Mouse (Mus musculus): Measurements from ENCODE around the gene Ncor1. TPM values are rescaled to one million over a fixed set of nuclear protein-coding genes. Genes with fewer than 3 reads are reported as not detected.

Ncor1 gene
- polyA plus RNA-seq, 1 experiment from 2014 or later, result 161 TPM

DNA sequence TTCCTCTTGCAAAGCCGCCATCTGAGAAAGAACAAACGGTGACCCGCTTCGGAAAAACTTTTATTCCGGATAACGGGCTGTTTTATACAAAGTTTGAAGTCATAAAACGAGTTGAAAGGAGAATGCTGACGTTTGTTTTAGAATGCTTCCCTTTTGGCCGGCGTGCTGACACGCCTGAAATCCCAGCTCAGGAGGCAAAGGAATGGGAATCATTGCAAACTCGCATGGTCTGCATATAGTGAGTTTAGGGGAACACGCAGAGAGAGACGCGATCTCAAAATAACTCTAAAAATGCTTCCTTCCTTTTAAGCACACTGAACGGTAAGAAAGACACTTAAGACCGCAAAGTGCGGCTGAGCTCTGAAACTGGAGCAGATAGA, 460 bp downstream of the Ncor1 start:
- H3K4me1 ChIP-seq, result peaks cover 16% of the 10 kb centered on the region
- H3K27ac ChIP-seq, result peak overlapping the region; percentile 97
- H3K9ac ChIP-seq, result peak overlapping the region; percentile 99
- peak overlapping the region; percentile 94 for H3K4me3 ChIP-seq
- no peaks in the 10 kb centered on the region for H3K9me3 ChIP-seq
- no peaks in the 10 kb centered on the region for H3K36me3 ChIP-seq
- ATAC-seq (ENCODE audit: insufficient number of reproducible peaks, insufficient read depth, low FRiP score, low TSS enrichment, low read depth), result no peak
- no peaks in the 10 kb centered on the region for H3K27me3 ChIP-seq
- H3K4me2 ChIP-seq, result peak overlapping the region; percentile 81
- WGBS, result under 1% methylated on average over 18 of the region's 18 CpGs

DNA sequence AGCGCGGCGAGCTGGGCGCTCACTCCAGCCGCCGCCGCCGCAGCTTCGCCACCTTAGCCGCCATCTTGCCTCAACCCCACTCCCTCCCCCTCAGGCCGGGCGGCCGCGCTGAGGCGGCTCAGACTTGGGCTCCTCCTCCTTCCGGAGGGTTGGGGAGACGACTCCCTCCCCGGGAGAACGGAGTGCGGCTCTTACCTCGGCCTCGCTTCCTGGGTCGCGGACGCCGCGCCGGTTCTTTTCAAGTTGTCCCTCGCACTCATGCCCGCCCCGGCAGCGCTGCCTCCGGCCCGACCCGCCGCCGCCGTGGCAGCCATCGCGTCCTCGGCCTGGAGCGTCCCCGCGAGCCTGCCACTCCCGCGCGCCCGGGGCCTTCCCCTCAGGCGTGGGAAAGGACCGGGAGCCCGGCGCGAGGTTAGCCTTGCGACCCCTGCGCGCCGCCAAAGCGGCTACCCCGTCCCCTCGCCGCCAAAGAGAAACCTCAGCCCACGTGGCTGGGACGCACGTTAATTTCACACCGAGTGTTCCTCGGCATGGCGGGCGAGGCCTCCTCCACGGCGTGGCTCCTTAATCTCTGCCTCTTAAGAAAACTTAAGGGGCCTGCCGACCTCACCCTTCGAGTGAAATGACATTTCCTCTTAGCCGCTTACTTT, 975 bp downstream of the Ncor1 start:
- peak overlapping the region; percentile 94 for H3K4me3 ChIP-seq
- H3K27ac ChIP-seq, result peak overlapping the region; percentile 97
- H3K4me1 ChIP-seq, result peaks cover 16% of the 10 kb centered on the region
- ATAC-seq (ENCODE audit: insufficient number of reproducible peaks, insufficient read depth, low FRiP score, low TSS enrichment, low read depth), result peak; percentile 92
- no peaks in the 10 kb centered on the region for H3K9me3 ChIP-seq
- WGBS, result under 1% methylated on average over 73 of the region's 73 CpGs
- no peaks in the 10 kb centered on the region for H3K36me3 ChIP-seq
- H3K4me2 ChIP-seq, result peak overlapping the region; percentile 81
- no peaks in the 10 kb centered on the region for H3K27me3 ChIP-seq
- peak overlapping the region; percentile 99 for H3K9ac ChIP-seq

GRCm38 (mm10) chr11:62456483-62457172, 1.7 kb downstream of the Ncor1 start:
- ATAC-seq (ENCODE audit: insufficient number of reproducible peaks, insufficient read depth, low FRiP score, low TSS enrichment, low read depth), result peak; percentile 63
- Histone ChIP-seq H3K9ac (peak overlapping the region; percentile 99), H3K9me3 (no peaks in the 10 kb centered on the region), H3K4me1 (peaks cover 16% of the 10 kb centered on the region), H3K4me3 (peak overlapping the region; percentile 94), H3K36me3 (no peaks in the 10 kb centered on the region), H3K4me2 (peak overlapping the region; percentile 81), H3K27me3 (no peaks in the 10 kb centered on the region), H3K27ac (peak overlapping the region; percentile 97)
- WGBS, result under 1% methylated on average over 42 of the region's 42 CpGs

GRCm38 (mm10) chr11:62456021-62456482, 2.3 kb downstream of the Ncor1 start:
- Histone ChIP-seq H3K27me3 (no peaks in the 10 kb centered on the region), H3K36me3 (peaks cover under 1% of the 10 kb centered on the region; the same call in 1 of the 2 replicates), H3K4me2 (peak overlapping the region; percentile 81), H3K9ac (peak overlapping the region; percentile 99), H3K27ac (no peak overlapping the region), H3K4me3 (peak overlapping the region; percentile 94), H3K4me1 (peaks cover 16% of the 10 kb centered on the region), H3K9me3 (no peaks in the 10 kb centered on the region)
- 6% methylated on average over 3 of the region's 3 CpGs for WGBS
- ATAC-seq (ENCODE audit: insufficient number of reproducible peaks, insufficient read depth, low FRiP score, low TSS enrichment, low read depth), result no peak

DNA sequence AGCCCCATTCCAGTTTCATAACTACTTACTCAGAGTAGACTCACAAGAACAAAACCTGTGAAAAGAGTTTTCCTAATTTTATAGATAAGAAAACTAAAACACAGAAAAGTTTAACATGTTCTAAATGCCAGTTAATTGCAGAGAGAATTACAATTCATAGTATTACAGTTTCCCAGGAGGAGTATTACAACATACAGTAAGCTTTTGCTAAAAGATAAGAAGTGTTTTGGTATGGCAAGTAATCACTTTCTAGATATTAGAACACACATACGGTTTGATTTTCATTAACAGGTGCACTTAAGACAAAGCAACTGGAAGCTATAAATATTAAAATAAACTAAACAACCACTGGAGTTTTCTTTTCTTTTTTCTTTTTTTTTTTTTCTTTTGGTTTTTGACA, 3.1 kb downstream of the Ncor1 start:
- Histone ChIP-seq H3K9ac (no peak overlapping the region), H3K4me3 (0 out of 2 replicates have a peak overlapping the region, but pooled peaks have one; percentile 9)

GRCm38 (mm10) chr11:62448971-62449370, 9.4 kb downstream of the Ncor1 start:
- H3K9ac ChIP-seq, result no peak overlapping the region
- H3K36me3 ChIP-seq, result peaks cover 29% of the 10 kb centered on the region
- 91% methylated on average over 6 of the region's 6 CpGs for WGBS
- H3K27me3 ChIP-seq, result no peaks in the 10 kb centered on the region
- no peak overlapping the region for H3K4me2 ChIP-seq
- H3K4me3 ChIP-seq, result no peak overlapping the region
- no peak for ATAC-seq (ENCODE audit: insufficient number of reproducible peaks, insufficient read depth, low FRiP score, low TSS enrichment, low read depth)
- no peaks in the 10 kb centered on the region for H3K9me3 ChIP-seq
- no peaks in the 10 kb centered on the region for H3K4me1 ChIP-seq
- no peak overlapping the region for H3K27ac ChIP-seq

More for the DNA sequence above, 3.1 kb downstream of the Ncor1 start:
- H3K9me3 ChIP-seq, result no peaks in the 10 kb centered on the region
- 87% methylated on average over 1 of the region's 1 CpGs for WGBS
- H3K27ac ChIP-seq, result no peak overlapping the region
- peaks cover 16% of the 10 kb centered on the region for H3K4me1 ChIP-seq
- no peaks in the 10 kb centered on the region for H3K27me3 ChIP-seq
- H3K4me2 ChIP-seq, result peak overlapping the region; percentile 81
- ATAC-seq (ENCODE audit: insufficient number of reproducible peaks, insufficient read depth, low FRiP score, low TSS enrichment, low read depth), result no peak
- H3K36me3 ChIP-seq, result peaks cover 9% of the 10 kb centered on the region

- Histone ChIP-seq H3K36me3 (peaks cover 27% of the 10 kb centered on the region), H3K27ac (no peak overlapping the region)
Measured at GRCm38 (mm10) chr11:62445799-62446198, 12.5 kb downstream of the Ncor1 start.

GRCm38 (mm10) chr11:62440670-62441315, 17.5 kb downstream of the Ncor1 start:
- H3K36me3 ChIP-seq, result peaks cover 31% of the 10 kb centered on the region

More at GRCm38 (mm10) chr11:62445799-62446198, 12.5 kb downstream of the Ncor1 start:
- Histone ChIP-seq H3K4me1 (no peaks in the 10 kb centered on the region), H3K9ac (no peak overlapping the region), H3K4me3 (no peak overlapping the region), H3K27me3 (no peaks in the 10 kb centered on the region), H3K4me2 (no peak overlapping the region), H3K9me3 (no peaks in the 10 kb centered on the region)
- ATAC-seq (ENCODE audit: insufficient number of reproducible peaks, insufficient read depth, low FRiP score, low TSS enrichment, low read depth), result no peak
- 94% methylated on average over 3 of the region's 3 CpGs for WGBS

DNA sequence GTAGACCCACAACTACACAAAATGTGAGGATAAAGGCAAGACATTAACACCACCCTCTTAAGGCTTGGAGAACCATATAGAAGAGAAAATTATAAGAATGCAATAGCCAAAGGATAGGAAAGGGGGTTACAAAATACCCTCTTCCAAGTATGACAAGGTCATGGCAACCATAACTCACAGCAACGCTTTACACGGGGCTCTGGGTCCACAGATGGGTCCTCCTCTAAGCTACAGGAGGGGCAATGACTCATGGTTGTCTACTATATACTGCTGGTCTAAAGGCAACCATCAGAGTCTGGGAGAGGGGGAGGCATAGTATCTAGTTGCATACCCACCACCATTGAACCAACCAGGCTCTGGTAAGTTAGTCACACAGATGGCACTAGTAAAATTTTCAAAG, 26.1 kb downstream of the Ncor1 start:
- no peaks in the 10 kb centered on the region for H3K4me1 ChIP-seq
- peaks cover 59% of the 10 kb centered on the region for H3K36me3 ChIP-seq
- 95% methylated on average over 2 of the region's 2 CpGs for whole genome bisulfite sequencing

More at GRCm38 (mm10) chr11:62440670-62441315, 17.5 kb downstream of the Ncor1 start:
- Histone ChIP-seq H3K4me2 (no peak overlapping the region), H3K9ac (no peak overlapping the region), H3K4me3 (no peak overlapping the region), H3K4me1 (no peaks in the 10 kb centered on the region), H3K27me3 (no peaks in the 10 kb centered on the region), H3K27ac (no peak overlapping the region), H3K9me3 (no peaks in the 10 kb centered on the region)
- ATAC-seq (ENCODE audit: insufficient number of reproducible peaks, insufficient read depth, low FRiP score, low TSS enrichment, low read depth), result no peak
- WGBS, result 95% methylated on average over 9 of the region's 9 CpGs

GRCm38 (mm10) chr11:62427105-62427504, 31.2 kb downstream of the Ncor1 start:
- no peak for ATAC-seq (ENCODE audit: insufficient number of reproducible peaks, insufficient read depth, low FRiP score, low TSS enrichment, low read depth)
- H3K27me3 ChIP-seq, result no peaks in the 10 kb centered on the region

More for the DNA sequence above, 26.1 kb downstream of the Ncor1 start:
- no peak overlapping the region for H3K4me3 ChIP-seq
- H3K9me3 ChIP-seq, result no peaks in the 10 kb centered on the region
- H3K9ac ChIP-seq, result no peak overlapping the region
- ATAC-seq (ENCODE audit: insufficient number of reproducible peaks, insufficient read depth, low FRiP score, low TSS enrichment, low read depth), result no peak
- H3K27me3 ChIP-seq, result no peaks in the 10 kb centered on the region
- no peak overlapping the region for H3K27ac ChIP-seq
- H3K4me2 ChIP-seq, result no peak overlapping the region

DNA sequence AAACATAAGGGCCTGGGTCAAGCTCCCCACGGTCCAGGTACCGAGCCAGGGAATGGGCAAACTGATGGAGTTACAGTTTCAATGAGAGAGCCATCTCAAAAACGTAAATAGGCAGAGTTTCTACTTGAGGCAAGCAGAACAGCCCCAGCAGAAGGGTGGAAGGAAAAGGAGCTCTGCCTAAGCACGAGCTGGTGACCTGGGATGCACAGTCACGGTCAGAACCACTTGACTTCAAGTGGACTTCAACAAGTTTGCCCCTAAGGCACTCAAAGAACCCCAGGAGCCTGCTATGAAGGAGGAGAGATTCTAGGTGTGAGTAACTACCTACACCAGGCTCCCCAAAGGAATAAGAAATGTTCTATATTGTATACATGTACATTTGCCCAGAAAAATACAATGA, 32.1 kb downstream of the Ncor1 start:
- H3K4me3 ChIP-seq, result no peak overlapping the region
- no peak overlapping the region for H3K4me2 ChIP-seq
- H3K27ac ChIP-seq, result no peak overlapping the region
- no peaks in the 10 kb centered on the region for H3K9me3 ChIP-seq
- WGBS, result 86% methylated on average over 5 of the region's 5 CpGs
- H3K27me3 ChIP-seq, result no peaks in the 10 kb centered on the region
- no peak overlapping the region for H3K9ac ChIP-seq
- no peaks in the 10 kb centered on the region for H3K4me1 ChIP-seq
- peaks cover 50% of the 10 kb centered on the region for H3K36me3 ChIP-seq
- ATAC-seq (ENCODE audit: insufficient number of reproducible peaks, insufficient read depth, low FRiP score, low TSS enrichment, low read depth), result no peak

More at GRCm38 (mm10) chr11:62427105-62427504, 31.2 kb downstream of the Ncor1 start:
- H3K4me3 ChIP-seq, result no peak overlapping the region
- peaks cover 49% of the 10 kb centered on the region for H3K36me3 ChIP-seq
- WGBS, result 82% methylated on average over 2 of the region's 3 CpGs
- H3K27ac ChIP-seq, result no peak overlapping the region
- H3K4me1 ChIP-seq, result no peaks in the 10 kb centered on the region
- no peak overlapping the region for H3K4me2 ChIP-seq
- H3K9me3 ChIP-seq, result no peaks in the 10 kb centered on the region
- no peak overlapping the region for H3K9ac ChIP-seq

Data from embryonic facial prominence, embryonic 13.5 days (tissue).